Mouse (Mus musculus) small intestine, adult 2 months (tissue): ENCODE measurements around the gene Sez6l.

Experiments used
- CTCF ChIP-seq: fragments of 200-500 bp; IDR thresholded peaks from 2 replicates; pipeline ENCODE4 v1.5.1; 2012; ENCODE audit warnings: low read depth, mild to moderate bottlenecking, control low read depth, inconsistent platforms, low read length, moderate library complexity, mixed read lengths; ENCODE audit not compliant: insufficient replicate concordance, insufficient read length; ENCODE audit errors: extremely low read depth
- POLR2A ChIP-seq: fragments of 200-500 bp; IDR thresholded peaks from 2 replicates; pipeline ENCODE4 v1.6.1; 2012; ENCODE audit warnings: low read depth, mild to moderate bottlenecking, control low read depth, inconsistent platforms, low read length, moderate library complexity

DNA sequence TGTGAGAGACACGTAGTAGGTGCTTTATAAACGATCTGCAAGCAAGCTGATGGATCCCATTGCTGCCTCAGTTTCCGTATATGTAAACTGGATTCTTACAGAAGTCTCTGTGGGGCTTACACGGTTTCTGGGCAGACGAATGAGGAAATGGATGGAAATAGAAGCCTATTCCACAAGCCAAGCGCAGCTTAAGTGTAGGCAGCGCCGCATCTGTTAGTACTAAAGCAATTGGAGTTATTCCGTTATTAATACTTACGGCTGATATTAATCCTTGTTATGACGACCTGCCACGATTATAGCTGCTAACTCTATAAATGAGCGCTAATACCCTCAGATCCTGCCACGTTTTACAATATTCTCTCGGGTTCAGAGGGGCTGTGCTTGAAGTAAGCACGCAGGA, 16.8 kb downstream of the Sez6l start:
- TF ChIP-seq CTCF (no peak), POLR2A (no peak)
